Mouse (Mus musculus) neural tube, embryonic 11.5 days (tissue): ENCODE results near the gene Zfp322a. TPM values are rescaled to one million over a fixed set of nuclear protein-coding genes. Genes with fewer than 3 reads are reported as not detected.
A peak's percentile ranks its signal among the peaks of the same experiment; 100 is the strongest.
"Not testable (repeated sequence)": the region's sequence is repeated elsewhere in the genome, so short reads cannot be mapped to it uniquely, and the experiment has no call there.

Source experiments
- ATAC-seq: fragments of 200-750 bp; cut with Nextera tagmentation; 2 replicates; pipeline ENCODE4 v1.8.0; 2017; ENCODE audit warnings: moderate number of reproducible peaks, mild to moderate bottlenecking, moderate TSS enrichment, moderate library complexity; ENCODE audit not compliant: insufficient read depth, low FRiP score, low TSS enrichment
- DNase-seq: peaks from one replicate; pipeline ENCODE4 v3.0.0-alpha.2; 2015; ENCODE audit warnings: low spot score
- H3K27ac ChIP-seq: fragments of 300-500 bp; sonication (generic); 2 replicates; pipeline ENCODE4 v1.5.1; 2014; ENCODE audit warnings: low read depth, mild to moderate bottlenecking, low read length
- H3K27me3 ChIP-seq: fragments of 300-500 bp; sonication (generic); 2 replicates; pipeline ENCODE4 v1.6.1; 2014; ENCODE audit warnings: mild to moderate bottlenecking, low read length, mixed read lengths; ENCODE audit not compliant: control insufficient read depth, insufficient read depth
- H3K36me3 ChIP-seq: fragments of 300-500 bp; sonication (generic); 2 replicates; pipeline ENCODE4 v1.6.1; 2014; ENCODE audit warnings: mild to moderate bottlenecking, low read length, moderate library complexity, mixed read lengths; ENCODE audit not compliant: control insufficient read depth, insufficient read depth
- H3K4me1 ChIP-seq: fragments of 300-500 bp; sonication (generic); 2 replicates; pipeline ENCODE4 v1.6.1; 2014; ENCODE audit warnings: low read length, mixed read lengths; ENCODE audit not compliant: control insufficient read depth, insufficient read depth
- H3K4me2 ChIP-seq: fragments of 300-500 bp; sonication (generic); 2 replicates; pipeline ENCODE4 v1.6.1; 2014; ENCODE audit warnings: low read depth, mild to moderate bottlenecking, moderate library complexity
- H3K4me3 ChIP-seq: fragments of 300-500 bp; sonication (generic); 2 replicates; pipeline ENCODE4 v1.5.1; 2014; ENCODE audit warnings: low read depth, low read length
- H3K9ac ChIP-seq: fragments of 300-500 bp; sonication (generic); 2 replicates; pipeline ENCODE4 v1.6.1; 2014; ENCODE audit warnings: mild to moderate bottlenecking, low read length
- H3K9me3 ChIP-seq: fragments of 300-500 bp; sonication (generic); 2 replicates; pipeline ENCODE4 v1.6.1; 2016; ENCODE audit warnings: low read length; ENCODE audit not compliant: control insufficient read depth
- WGBS: fragments of 180-500 bp; shearing (Covaris S2); extraction: QIAGEN DNeasy Blood & Tissue Kit; methylation state at CpG from one replicate; pipeline ENCODE4 v1.1.7; 2014; 5-methylcytosine and 5-hydroxymethylcytosine counted together
- polyA plus RNA-seq: library from polyadenylated mRNA; unstranded; fragments of >200 nt; fragmentation: Nextera tagmentation; extraction: Ambion mirVana; gene quantifications from 2 replicates; pipeline ENCODE4 v1.2.1, GENCODE M21; 2014

Zfp322a gene
- polyA plus RNA-seq, 1 experiment from 2014 or later = 62.7 TPM

GRCm38 (mm10) chr13:23400771-23401682 is 32.0 kb upstream of the Zfp322a start:
- no peak overlapping the region; the same call in 1 of the 2 replicates for H3K4me3 ChIP-seq
- no peak for ATAC-seq
- no peaks in the 10 kb centered on the region for H3K36me3 ChIP-seq
- peaks cover 2% of the 10 kb centered on the region; the same call in 1 of the 2 replicates for H3K27me3 ChIP-seq
- no peak for DNase-seq
- no peak overlapping the region for H3K27ac ChIP-seq
- 5% methylated on average over 24 of the region's 24 CpGs for WGBS
- H3K4me2 ChIP-seq = peak overlapping the region; percentile 45; the same call in 1 of the 2 replicates
- H3K4me1 ChIP-seq = no peaks in the 10 kb centered on the region
- H3K9me3 ChIP-seq = no peaks in the 10 kb centered on the region
- no peak overlapping the region for H3K9ac ChIP-seq

- 8% methylated on average over 14 of the region's 14 CpGs for WGBS
- H3K9ac ChIP-seq, H3K27ac ChIP-seq, ATAC-seq, H3K4me1 ChIP-seq, H3K4me2 ChIP-seq, H3K4me3 ChIP-seq, H3K36me3 ChIP-seq, H3K9me3 ChIP-seq: not testable (repeated sequence)
- DNase-seq = peak; percentile 34
- peaks cover 19% of the 10 kb centered on the region for H3K27me3 ChIP-seq
Observed at GRCm38 (mm10) chr13:23396913-23397312, 27.9 kb upstream of the Zfp322a start.

DNA sequence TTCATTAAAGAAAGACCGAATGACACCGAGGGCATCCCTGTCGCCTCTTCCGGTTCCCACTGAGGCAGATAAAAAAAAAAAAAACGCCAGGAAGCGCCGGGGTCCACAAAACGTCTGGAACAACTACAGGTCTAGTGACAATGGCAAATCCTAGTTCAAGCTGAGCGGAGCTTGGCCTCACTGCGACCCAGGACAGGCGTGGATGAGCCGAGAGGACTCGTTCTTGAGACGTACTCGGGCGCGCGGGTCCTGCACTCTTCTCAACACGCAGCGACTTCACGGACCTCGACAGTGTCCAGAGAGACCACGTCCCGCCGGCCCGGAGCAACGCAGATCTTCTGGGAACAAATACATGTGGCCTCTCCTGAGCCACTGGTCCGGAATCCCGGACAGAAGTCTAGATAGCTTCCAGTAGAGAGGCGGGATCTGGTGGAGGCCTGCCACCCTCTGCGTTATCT is 27.3 kb upstream of the Zfp322a start:
- peak overlapping the region; percentile 47 for H3K4me3 ChIP-seq
- no peaks in the 10 kb centered on the region for H3K4me1 ChIP-seq
- no peak for ATAC-seq
- peak overlapping the region; percentile 49 for H3K9ac ChIP-seq
- peak overlapping the region; percentile 78 for H3K4me2 ChIP-seq
- H3K27me3 ChIP-seq = peaks cover 19% of the 10 kb centered on the region
- 0% methylated on average over 31 of the region's 31 CpGs for WGBS
- no peaks in the 10 kb centered on the region for H3K36me3 ChIP-seq
- no peaks in the 10 kb centered on the region for H3K9me3 ChIP-seq
- no peak overlapping the region for H3K27ac ChIP-seq
- peak; percentile 65 for DNase-seq

- Histone ChIP-seq H3K27ac (no peak overlapping the region), H3K27me3 (peaks cover 19% of the 10 kb centered on the region), H3K9ac (peak overlapping the region; percentile 49; the same call in 1 of the 2 replicates), H3K4me1 (no peaks in the 10 kb centered on the region), H3K9me3 (no peaks in the 10 kb centered on the region), H3K36me3 (no peaks in the 10 kb centered on the region), H3K4me3 (peak overlapping the region; percentile 47), H3K4me2 (peak overlapping the region; percentile 78)
- peak; percentile 56 for DNase-seq
- WGBS = 4% methylated on average over 43 of the region's 43 CpGs
- ATAC-seq = no peak
Observed at GRCm38 (mm10) chr13:23395301-23396245, 26.6 kb upstream of the Zfp322a start.

- no peaks in the 10 kb centered on the region for H3K27me3 ChIP-seq
- no peaks in the 10 kb centered on the region for H3K9me3 ChIP-seq
- no peak overlapping the region for H3K4me3 ChIP-seq
- H3K36me3 ChIP-seq = no peaks in the 10 kb centered on the region
- no peak overlapping the region for H3K9ac ChIP-seq
- no peak overlapping the region for H3K27ac ChIP-seq
- no peaks in the 10 kb centered on the region for H3K4me1 ChIP-seq
- ATAC-seq (no peak), DNase-seq (no peak)
- H3K4me2 ChIP-seq = no peak overlapping the region
- WGBS = 85% methylated on average over 1 of the region's 1 CpGs
Observed at GRCm38 (mm10) chr13:23387548-23387947, 18.5 kb upstream of the Zfp322a start.

DNA sequence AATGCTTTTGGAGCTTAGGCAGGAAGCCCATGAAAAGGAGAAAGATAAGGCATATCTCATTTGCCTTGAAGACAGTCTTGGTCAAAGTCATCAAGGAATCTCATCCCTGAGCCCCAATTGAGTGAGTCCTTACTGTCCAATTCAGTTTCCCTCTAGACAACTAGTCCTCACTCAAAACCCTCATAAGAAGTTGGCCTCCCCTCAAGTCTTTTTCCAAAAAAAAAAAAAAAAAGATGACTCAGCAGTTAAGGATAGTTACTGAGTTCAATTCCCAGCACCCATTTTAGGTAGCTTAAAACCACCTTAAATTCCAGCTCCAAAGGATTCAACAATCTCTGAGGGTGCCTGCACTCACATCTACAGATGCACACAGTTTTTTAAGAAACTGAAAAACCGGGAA is 14.1 kb upstream of the Zfp322a start:
- Histone ChIP-seq H3K9me3 (no peaks in the 10 kb centered on the region), H3K36me3 (no peaks in the 10 kb centered on the region), H3K27ac (no peak overlapping the region), H3K4me1 (no peaks in the 10 kb centered on the region), H3K9ac (no peak overlapping the region), H3K27me3 (no peaks in the 10 kb centered on the region), H3K4me3 (no peak overlapping the region), H3K4me2 (no peak overlapping the region)
- WGBS = 74% methylated on average over 1 of the region's 1 CpGs
- ATAC-seq (no peak), DNase-seq (no peak)

- Histone ChIP-seq H3K27me3 (no peaks in the 10 kb centered on the region), H3K9ac (no peak overlapping the region), H3K4me1 (peaks cover 7% of the 10 kb centered on the region; the same call in 1 of the 2 replicates), H3K9me3 (no peaks in the 10 kb centered on the region), H3K36me3 (no peaks in the 10 kb centered on the region), H3K4me3 (no peak overlapping the region), H3K27ac (no peak overlapping the region), H3K4me2 (no peak overlapping the region)
- DNase-seq (no peak), ATAC-seq (no peak)
- WGBS = 91% methylated on average over 1 of the region's 1 CpGs
Observed at GRCm38 (mm10) chr13:23372433-23372832, 3.4 kb upstream of the Zfp322a start.

DNA sequence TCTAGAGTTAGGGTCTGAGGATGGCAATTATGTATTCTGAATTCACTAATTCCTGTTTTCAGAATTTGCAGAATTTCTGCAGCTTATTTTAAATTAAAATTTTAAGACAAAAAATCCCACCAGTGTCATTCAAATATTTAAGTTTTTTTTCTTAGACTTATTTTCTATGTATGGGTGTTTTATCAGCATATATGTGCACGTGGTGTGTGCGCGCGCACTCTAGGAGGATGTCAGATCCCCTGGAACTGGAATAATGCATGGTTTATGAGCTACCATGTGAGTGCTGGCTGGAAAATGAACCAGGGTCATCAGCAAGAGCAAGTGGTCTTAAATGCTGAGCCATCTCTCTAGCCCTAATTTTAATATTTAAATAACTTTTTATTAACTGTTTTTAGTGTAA is 1.1 kb upstream of the Zfp322a start:
- ATAC-seq (no peak), DNase-seq (no peak)
- Histone ChIP-seq H3K36me3 (no peaks in the 10 kb centered on the region), H3K4me1 (peaks cover 7% of the 10 kb centered on the region; the same call in 1 of the 2 replicates), H3K9ac (no peak overlapping the region), H3K4me3 (no peak overlapping the region), H3K27me3 (no peaks in the 10 kb centered on the region), H3K4me2 (no peak overlapping the region), H3K27ac (no peak overlapping the region), H3K9me3 (no peaks in the 10 kb centered on the region)
- 93% methylated on average over 4 of the region's 4 CpGs for WGBS
